ENCODE assay signal across 8 mouse cellular contexts in the genomic region with DNA sequence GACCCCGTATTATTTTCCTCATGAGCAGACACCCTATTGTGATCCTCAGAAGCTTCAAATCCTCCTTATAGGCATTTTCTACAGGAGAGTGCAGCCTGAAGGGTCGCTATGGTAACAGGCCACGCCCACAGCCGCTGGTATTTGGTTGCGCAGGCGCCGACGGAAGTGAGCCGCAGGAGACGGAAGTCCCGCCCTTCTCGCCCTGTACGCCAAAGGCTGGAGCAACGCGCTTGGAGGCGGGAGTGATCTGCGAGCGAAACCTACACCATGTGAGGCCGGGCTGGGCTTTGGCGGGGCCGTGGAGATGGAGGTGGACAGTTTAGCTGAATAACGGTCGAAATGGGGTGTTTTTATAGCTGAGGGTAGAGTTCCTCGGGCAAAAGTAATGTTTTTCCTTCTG. TPM values are rescaled to one million over a fixed set of nuclear protein-coding genes. Genes with fewer than 3 reads are reported as not detected.
DNase-seq lines count a peak whose midpoint lies in the region; ATAC-seq and TF ChIP-seq lines count a peak whose summit lies in the region.

A gene (plus strand): TSS at position 97 of the 400 bp plus-strand sequence.

- 0 out of 2 replicates have a peak, but pooled peaks have one; percentile 6 for TF ChIP-seq EP300 in lung, postnatal 0 days (IDR thresholded peaks at IDR 0.05)

- H3K4me3 ChIP-seq in lung, postnatal 0 days (ENCODE audit: low read depth, low read length): peak within 1 kb of the TSS; percentile 46

- peaks cover 8% of the 10 kb centered on the region for H3K4me1 ChIP-seq in lung, postnatal 0 days (ENCODE audit: insufficient read depth, low read depth, low read length)

- H3K36me3 ChIP-seq in lung, postnatal 0 days (ENCODE audit: insufficient read depth, low read length): 0 out of 2 replicates have a peak, but pooled peaks cover 14% of the 10 kb centered on the region

- no peaks in the 10 kb centered on the region for H3K27me3 ChIP-seq in lung, postnatal 0 days (replicated peaks; ENCODE audit: insufficient read depth, low read length)

- ATAC-seq in hematopoietic stem cell, adult 5-6 weeks (replicated peaks in 1 of 2; ENCODE audit: insufficient read depth in 1 of 2, low FRiP score in 2 of 2, low TSS enrichment in 1 of 2, low read depth in 1 of 2, poor library complexity in 2 of 2, severe bottlenecking in 2 of 2): peak; percentile 72 to 84
- ATAC-seq in lung, postnatal 0 days: peak; percentile 93

- peak within 1 kb of the TSS; percentile 62 for H3K4me2 ChIP-seq in lung, postnatal 0 days (replicated peaks; ENCODE audit: low read depth, low read length)

- WGBS in lung, postnatal 0 days: 0% methylated on average over 24 of the region's 24 CpGs

- peak within 1 kb of the TSS; percentile 35 for H3K9ac ChIP-seq in lung, postnatal 0 days (replicated peaks; ENCODE audit: low read depth)

- peak within 1 kb of the TSS; percentile 79 for H3K27ac ChIP-seq in lung, postnatal 0 days (ENCODE audit: low read length)

- H3K9me3 ChIP-seq in lung, postnatal 0 days (ENCODE audit: low read length): no peaks in the 10 kb centered on the region

- peak; percentile 75 for DNase-seq in MEL-GATA-1-ER (ENCODE audit: extremely low read depth, low read depth)
- DNase-seq in cerebellum, adult 8-10 months: peak; percentile 96
- DNase-seq in forelimb bud, embryonic 11.5 days (ENCODE audit: low read depth, low spot score): peak; percentile 96
- DNase-seq in layer of hippocampus, adult 9-11 months: peak; percentile 96
- peak; percentile 98 for DNase-seq in lung, postnatal 0 days (ENCODE audit: low spot score)
- DNase-seq in ovary, postnatal 14 days (ENCODE audit: low spot score): peak; percentile 96
- DNase-seq in thymus, postnatal 14 days: peak; percentile 97

- no peak for TF ChIP-seq CTCF in lung, postnatal 0 days (IDR thresholded peaks at IDR 0.05)

RNA-seq across cellular contexts. Expression of the gene that starts here (rescaled TPM):
- total RNA-seq in hematopoietic stem cell, adult 5-6 weeks (2017): 55.1 and 97.6 TPM in 2 replicates
- 63.2 and 65.2 TPM in 2 replicates for polyA plus RNA-seq in lung, postnatal 0 days (2015; fragmentation: Nextera tagmentation; extraction: Ambion mirVana)

Comparison
In these comparisons a context has a peak if more than half of its experiments do, and no peak if none do; other contexts are left out.
1. Peak in every context shown above with its lines: DNase-seq, ATAC-seq, H3K4me3 ChIP-seq and H3K27ac ChIP-seq.